Mouse (Mus musculus) adrenal gland, adult 2 months (tissue): ENCODE results near the gene Rasgef1b. TPM values are rescaled to one million over a fixed set of nuclear protein-coding genes. Genes with fewer than 3 reads are reported as not detected.

Experiments used
- DNase-seq: peaks from one replicate; pipeline ENCODE4 v3.0.0; 2021
- polyA plus RNA-seq: library from polyadenylated mRNA; depleted of rRNA; stranded (reverse); fragments of >200 nt; gene quantifications from 2 replicates; pipeline ENCODE4 v1.2.3, GENCODE M21; 2012
- total RNA-seq, 2 experiments: library from RNA; stranded (reverse); gene quantifications; 2 replicates each; pipeline ENCODE4 v1.2.3; 2021

The Rasgef1b gene
- total and polyA plus RNA-seq, 3 experiments, result 2.2 to 11.4 (median 9.1) TPM

DNA sequence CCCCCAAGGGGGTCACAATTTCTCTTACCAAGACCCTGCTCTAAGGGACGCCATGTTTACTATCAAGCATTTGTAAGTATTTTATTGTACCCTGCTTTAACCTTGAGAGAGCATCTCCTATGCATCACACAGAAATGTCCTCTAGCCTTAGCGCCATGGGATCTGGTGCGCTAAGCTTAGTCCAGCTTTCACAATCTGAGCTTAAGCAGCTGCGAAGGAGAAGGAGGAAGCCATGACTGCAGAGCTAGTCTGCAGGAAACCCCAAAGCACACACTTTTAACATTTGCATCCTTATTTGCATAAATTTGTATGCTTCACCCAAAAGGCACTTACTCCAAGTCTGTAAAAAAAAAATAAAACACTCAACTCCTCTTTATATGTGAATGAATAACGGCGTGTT lies 354.4 kb downstream of the Rasgef1b start:
- no peak for DNase-seq

DNA sequence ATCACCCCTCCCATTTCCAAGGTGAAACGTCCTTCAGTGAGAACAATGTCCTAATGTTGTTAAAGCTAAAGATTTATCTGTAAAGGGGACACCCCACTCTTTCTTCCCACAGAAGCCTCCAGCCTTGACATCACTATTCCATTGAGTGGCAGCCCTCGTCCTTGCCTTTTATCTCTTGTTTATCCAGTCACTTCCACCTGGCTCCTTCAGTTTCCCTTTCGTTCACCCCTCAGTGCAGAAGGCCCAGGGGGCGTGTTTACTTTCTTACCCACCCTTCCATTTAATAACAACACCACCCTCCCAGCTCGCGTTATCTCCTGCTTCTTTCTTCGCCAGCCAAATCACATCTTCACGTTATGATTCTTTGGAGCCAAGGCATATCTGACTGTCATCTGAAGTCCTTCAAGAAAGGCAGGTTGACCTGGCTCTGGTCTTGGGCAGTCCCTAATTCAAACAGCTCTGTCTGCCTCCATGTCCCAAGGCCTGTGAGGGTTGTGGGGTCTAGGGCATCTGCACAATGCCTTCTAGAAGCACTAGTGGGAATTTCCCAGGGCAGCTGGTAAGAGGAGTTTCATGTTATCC lies 355.2 kb downstream of the Rasgef1b start:
- no peak for DNase-seq

DNA sequence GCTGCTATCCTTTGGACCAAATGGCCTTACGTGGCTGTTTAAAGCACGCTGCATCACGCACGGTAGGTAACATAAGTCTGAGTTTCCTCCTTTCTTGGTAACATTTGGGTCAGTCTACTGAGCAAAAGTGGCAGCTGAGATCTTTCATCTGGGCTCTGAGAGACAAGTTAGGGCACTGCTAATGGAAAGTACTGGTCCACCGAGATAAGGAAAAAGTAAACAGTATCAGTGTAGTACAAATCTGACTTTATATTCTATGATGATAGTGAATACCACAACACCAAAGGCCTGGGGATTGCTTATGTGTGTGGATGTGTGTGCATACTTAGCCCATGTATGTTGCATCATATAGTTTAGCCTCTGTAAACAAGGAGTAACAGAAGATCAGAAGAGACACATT lies 358.2 kb downstream of the Rasgef1b start:
- DNase-seq, result no peak

DNA sequence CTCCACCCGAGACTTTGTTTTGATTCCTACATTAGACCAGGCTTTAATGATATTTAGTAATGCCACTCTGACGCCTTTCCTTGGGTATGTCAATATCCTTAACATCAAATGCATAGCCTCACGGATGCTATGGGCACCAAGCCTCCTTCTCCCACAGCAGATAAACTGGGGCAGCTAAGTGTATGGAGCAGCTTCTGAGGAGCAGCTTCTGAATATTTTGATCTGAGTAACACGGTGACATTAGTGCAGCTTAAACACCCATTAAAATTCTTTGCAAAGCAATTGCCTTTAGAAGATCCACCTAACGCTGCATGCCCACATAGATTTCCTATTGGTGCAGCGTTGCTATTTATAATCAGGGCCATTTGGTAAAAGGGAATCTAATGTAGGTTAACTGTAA lies 359.6 kb downstream of the Rasgef1b start:
- DNase-seq, result no peak

DNA sequence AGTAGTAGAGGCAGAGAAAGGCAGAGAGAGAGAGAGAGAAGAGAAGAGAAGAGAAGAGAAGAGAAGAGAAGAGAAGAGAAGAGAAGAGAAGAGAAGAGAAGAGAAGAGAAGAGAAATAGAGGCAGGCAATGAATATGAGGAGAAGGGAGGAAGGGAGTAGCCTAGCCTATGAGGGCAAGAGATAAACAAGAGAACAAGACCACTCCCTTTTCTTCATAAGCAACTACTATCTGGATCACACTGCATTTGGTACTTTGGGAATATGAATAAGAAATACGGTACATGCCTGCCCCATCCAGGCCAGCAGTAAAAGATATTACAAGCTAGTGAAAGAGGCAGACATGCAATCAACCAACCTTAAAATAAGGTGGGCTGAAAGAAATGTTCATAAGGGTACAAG lies 360.2 kb downstream of the Rasgef1b start:
- no peak for DNase-seq

DNA sequence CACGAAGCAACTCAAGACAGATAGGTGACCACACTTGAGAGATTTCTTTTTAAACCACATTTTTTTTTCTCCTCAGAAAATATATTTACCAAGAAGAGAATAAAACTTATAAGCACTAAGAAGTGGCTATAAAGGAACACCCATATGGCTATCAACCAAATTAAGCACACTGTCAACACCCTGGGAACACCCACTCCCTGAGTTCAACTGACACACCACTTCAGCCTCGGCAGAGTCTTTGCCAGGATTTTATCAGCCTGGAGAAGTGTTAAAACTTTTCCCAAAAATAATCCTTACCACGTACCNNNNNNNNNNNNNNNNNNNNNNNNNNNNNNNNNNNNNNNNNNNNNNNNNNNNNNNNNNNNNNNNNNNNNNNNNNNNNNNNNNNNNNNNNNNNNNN lies 368.3 kb downstream of the Rasgef1b start:
- DNase-seq, result no peak

DNA sequence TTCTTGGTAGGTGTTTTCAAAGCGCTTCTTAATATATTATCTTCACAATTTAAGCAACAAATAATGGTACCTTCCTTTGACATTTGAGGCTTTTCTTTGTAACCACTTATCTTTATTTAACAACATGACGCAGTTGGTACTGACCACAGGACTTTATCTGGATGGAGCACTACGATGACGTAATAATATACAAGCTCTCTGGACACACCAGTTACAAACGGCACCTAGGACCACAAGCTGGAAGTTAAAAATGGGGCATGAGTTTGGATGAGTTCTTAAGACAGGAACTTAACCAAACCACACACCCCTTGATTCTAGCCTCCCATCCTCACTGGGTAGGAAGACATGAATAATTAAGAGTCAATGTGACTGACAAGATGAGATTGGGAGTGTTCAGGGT lies 369.6 kb downstream of the Rasgef1b start:
- DNase-seq, result no peak

DNA sequence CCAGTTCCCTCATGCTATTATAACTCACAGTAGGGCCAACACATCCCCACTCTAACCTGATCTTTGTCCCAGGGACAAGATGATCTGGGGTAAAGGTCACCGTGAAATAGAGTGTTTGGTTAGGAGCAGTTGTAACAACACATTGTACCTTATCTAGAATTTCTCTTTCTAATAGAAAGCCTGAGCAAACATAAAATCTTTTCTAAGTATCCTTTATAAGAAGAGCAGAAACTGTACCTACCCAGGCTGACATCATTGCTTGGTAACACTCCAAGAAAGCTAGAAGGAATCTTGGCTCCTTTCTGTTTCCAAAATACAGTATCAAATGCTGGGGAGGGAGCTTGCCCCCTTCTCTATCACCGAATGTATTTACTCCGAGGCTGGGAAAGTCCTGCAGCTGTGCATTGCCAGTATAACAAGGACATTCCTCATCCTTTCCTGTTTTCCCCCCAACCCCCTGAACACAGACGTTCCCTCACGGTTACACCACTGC lies 374.2 kb downstream of the Rasgef1b start:
- no peak for DNase-seq

DNA sequence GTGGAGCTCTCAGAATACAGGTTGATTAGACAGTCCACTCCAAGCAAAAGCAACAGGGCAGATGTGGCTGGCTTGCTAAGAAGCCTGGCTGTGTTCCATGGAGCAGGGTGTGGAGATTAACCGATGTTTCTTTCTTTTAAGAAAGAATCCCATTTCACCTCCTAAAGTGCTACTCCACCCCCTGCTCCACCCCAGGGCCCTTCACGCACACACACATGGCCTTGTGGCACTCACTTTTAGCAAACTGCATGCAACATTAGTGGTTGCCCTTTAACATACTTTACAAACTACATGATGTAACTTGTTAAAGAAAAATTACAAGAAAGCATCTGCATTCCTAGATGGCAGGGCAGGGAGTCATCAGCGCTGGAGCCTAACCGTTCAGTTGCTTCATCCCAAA lies 378.8 kb downstream of the Rasgef1b start:
- no peak for DNase-seq

DNA sequence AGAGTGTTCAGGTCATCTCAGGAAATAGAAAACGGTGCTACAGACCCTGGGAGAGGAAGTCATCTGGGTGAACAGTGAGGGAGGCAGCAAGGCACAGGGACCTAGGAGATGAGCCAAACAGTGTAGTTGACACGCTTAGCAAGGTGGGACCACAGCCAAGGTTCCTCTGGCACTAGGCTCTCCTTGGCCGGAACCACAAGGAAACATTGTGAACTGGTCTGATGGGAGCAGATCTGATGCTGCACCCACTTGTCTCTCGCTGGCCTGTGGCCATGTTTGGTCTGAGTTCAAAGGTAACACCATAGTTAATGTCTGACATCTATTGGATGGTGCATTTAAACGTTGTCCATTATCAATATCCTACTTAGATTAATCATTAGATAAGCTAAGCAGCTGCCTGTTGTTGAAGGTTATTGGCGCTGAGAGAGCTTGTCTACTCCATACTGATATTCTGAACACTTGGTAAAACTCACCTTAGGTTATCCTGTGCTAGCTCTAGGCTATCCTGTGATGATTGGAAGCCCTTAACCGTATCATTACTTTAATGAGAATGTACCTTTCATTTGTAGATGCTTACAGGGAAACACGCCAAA lies 380.5 kb downstream of the Rasgef1b start:
- DNase-seq, result peak; percentile 77

DNA sequence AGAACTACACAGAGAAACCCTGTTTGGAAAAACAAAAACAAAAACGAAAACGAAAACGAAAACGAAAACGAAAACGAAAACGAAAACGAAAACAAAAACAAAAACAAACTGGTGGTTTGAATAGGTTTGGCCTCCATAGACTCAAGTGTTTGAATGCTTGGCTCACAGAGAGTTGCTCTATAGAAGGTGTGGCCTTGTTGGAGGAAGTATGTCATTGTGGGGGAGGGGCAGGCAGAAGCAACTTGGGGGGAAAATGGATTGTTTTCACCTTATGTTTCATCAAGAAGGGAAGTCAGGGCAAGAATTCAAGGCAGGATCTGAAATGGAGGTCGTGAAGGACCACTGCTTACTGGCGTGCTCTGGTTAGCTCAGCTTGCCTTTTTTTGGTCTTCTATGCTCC lies 386.3 kb downstream of the Rasgef1b start:
- DNase-seq, result no peak

DNA sequence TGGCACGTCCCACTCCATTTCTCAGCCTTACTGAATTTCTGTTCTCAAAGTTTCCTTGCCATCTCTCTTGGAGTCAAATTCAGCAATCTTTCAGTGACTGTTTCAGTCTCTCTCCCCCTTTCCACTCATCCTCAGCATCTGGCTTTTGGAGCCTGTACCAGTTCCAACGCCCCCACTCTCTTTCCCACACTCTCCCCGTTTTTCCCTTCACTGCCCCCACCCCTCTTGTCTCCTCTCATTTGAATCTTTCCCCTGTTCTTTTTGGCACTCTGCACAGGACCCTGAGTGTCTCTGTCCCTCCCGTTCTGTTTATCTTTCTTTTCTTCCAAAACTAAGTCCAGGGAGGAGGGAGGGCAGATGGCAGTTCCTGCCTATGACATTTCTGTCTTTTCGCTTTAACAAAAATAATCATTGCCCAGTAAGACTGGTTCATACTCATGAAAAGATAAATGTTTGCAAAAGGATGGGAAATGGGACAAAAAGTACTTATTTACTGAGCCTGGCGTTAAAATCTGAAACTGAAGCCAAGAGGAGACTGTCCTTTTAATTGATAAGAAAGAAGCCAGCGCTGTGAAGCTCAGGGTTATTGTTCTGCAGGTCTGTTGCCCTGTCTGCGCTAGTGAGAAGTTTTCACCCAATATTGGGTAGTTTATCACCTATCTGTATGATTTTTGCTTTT lies 388.4 kb downstream of the Rasgef1b start:
- DNase-seq, result no peak

DNA sequence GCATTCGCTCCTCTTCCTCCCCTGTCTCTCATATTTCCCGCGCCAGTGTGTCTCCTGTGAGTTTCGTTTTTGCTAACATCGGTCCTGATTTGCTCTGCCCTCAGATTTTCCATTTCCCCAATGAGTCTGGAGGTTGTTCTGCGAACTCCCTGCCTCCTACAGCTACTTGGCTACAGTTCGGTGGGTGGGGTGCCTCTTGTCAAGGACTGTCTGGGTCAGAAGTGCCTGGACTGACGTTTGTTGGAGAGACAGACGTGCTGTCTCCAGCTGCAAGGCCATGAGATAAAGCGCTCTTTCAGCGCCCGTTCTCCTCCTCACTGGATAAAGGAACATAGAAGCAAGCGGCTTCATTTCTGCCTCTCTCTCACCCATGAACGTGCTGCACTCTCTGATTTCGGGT lies 389.1 kb downstream of the Rasgef1b start:
- peak; percentile 89 for DNase-seq

DNA sequence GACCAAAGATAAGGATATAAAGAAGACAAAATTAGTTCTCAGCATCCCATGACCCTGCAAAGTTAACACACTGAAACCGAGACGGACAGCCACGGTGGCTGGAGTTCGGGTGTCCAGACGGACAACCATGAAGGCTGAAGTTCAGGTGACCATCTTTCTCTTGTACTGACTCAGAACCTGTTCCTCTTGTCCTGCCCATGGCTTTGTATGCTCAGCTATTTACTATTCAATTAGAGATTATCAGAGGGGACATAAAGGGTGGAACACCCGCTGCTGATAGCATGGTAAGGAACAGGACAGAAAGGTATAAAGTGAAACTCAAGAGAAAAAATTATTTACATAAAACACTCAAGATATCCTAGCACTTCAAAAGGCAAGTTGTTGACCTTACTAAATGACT lies 390.0 kb downstream of the Rasgef1b start:
- no peak for DNase-seq

DNA sequence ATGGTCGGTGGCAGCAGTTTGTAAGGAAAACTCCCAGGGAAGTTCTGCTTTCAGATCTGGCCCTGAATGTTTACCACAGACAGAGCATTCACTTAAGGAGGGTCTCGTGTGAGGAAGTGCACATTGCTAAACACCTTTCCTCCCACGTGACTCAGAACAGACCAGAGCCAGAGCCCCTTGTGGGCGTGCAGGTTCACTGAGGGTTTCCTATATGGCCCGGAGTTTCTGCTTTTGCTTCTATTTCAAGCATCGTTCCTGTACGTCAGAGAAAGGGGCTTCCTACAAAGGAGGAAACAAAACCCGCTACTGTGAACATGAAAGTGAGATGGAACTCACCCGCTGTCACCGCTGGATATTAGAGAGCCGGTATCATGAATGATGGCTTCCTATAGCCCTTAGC lies 392.4 kb downstream of the Rasgef1b start:
- no peak for DNase-seq

DNA sequence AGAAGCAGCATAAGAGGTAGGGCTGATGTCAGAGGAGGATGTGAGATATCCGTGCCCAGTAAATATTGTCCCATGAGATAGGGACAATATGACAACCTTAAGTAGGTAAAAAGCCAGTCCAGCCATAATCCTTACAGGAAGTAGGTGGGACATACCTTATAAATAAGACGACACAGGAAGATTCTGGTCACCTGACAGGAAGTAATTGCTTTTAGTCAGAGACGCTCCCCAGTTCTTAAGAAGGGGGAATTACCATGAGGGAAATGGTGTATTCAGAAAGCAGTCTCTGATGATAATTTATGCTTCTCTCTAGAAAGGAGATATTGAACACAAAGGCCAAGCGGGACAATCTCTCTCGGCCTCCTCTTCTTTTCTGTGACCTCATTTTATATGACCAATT lies 394.8 kb downstream of the Rasgef1b start:
- no peak for DNase-seq

DNA sequence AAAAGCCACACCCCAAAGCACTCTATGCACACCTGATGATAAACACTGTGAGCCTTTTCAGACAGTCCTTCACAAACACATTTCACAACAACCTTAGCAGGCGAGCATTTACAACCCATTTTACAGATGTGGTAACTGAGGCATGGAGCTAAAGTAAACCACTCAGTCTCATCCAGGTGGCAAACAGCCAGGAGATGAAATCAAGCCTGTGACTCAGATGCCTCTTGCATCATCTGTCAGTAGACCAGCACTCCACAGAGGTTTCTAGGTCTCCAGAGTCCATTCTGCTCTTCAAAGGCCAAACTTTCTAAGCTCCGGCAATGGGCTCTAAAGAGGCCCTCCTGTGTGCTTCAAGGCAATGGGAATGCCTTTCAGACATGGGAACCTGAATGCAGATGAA lies 396.8 kb downstream of the Rasgef1b start:
- DNase-seq, result peak; percentile 88

DNA sequence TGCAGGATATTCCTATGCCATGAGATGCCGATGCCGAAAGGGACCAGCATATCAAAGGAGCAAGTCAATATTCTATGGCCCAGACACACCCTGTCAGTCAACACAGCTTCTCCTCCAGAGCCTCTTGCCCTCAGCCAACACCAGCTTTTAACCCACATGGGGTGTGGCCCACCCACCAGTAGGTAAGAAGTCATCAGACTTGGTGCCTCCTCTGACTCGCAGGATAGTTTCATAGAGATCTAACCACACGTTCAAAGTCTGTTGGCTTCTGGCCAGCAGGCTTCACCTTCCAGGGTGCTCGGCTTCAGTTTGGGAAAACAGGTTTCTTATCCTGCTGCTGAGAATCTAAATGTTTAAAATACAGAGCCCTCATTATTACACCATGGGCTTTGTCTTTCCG lies 399.8 kb downstream of the Rasgef1b start:
- no peak for DNase-seq

DNA sequence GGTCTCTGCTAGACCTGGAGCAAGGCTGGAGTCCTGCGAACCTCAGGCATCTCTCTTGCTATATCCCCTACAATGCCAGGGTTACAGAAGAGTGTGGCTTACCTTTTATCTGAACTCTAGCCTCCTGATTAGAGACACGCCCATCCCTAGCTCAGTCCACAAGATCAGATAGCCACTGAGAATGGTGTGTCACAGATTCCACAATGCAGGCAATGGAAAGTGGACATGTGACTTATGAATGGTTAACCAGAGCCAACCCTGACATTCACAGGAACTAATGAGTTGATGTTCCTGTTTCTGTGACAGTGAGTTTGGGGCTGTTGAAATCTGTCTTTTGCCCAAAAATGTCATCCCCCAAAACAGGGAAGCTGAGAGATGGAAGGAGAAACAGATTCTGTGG lies 401.8 kb downstream of the Rasgef1b start:
- no peak for DNase-seq

DNA sequence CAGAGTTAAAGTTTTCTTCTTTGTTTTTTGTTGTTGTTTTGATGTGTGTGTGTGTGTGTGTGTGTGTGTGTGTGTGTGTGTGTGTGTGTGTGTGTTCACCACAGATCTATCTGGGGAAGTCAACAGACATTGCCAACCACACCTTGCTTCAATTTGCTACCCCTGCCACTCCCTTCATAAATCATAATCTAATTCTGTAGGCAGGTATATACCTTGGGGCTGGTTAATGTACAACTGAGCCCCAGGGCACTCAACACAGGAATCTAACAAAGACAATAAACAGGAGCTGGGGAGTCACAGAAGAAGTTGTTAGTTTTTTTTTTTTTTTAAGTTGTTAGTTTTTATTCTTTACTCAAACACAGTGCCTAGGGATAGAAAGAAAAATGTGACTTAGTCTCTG lies 403.6 kb downstream of the Rasgef1b start:
- no peak for DNase-seq

DNA sequence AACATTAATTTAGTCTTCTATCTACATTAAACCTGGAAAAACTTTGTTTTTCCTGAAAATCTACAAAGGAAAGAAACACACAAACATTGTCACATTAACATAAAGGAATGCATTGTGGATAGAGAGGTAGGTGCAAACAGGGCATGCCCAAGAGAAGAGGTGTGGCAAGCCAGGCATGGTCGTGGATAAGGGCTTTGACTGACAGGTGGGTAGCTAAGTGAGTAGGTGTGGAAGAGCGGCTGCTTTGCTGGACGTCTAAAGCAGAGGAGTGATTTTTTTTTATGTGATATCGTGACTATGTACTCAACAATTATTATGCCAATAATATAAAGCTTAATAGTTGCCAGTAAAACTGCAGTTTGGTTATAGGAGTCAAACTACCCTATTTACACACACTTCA lies 408.1 kb downstream of the Rasgef1b start:
- no peak for DNase-seq

DNA sequence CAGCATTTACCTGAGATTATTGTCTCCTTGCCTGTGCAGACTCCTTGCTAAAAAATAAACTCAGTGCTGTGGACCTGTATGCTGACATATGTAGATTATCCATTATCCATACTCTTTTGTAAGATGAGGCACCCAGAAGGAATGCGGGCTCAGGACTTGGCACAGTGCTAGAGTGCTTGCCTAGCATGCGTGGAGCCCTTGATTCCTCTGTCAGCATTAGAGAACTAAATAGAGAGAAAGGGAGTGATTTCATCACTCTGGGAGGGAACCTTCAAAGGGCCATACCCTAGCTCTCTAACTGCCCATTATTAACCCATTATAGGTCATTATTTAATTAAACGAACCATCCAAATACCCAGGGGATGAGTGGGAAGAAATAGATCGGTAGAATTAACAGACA lies 430.9 kb downstream of the Rasgef1b start:
- DNase-seq, result no peak

DNA sequence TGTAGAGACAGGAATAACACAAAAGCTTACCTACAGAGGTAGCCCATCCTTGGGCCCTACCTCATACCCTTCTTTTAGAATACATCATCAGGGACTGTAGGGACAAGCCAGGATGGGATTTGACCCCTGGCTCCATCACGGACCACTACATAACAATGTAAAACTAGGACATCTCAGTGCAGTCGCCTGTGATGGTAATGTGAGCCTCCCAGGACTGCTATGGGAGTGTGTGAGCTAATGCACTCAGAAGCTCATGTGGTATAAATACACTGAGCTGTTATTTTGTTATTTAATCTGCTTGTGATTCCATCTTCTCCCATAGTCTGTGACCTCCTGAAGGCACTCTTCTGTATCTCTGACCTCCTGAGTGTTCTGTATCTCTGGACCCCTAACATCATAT lies 432.5 kb downstream of the Rasgef1b start:
- DNase-seq, result no peak
